Mouse (Mus musculus) hematopoietic stem cell, adult 5-6 weeks (primary cell): Measurements from ENCODE around the gene Hps1. TPM values are rescaled to one million over a fixed set of nuclear protein-coding genes. Genes with fewer than 3 reads are reported as not detected.

Source experiments
- ATAC-seq, 2 experiments: fragments of 125-278 bp in 1 of 2; replicated peaks in 1 of 2; 2 replicates each; pipeline ENCODE4 v1.8.0; 2016 to 2017; ENCODE audit warnings: inconsistent platforms in 2 of 2, mild to moderate bottlenecking in 2 of 2, moderate number of reproducible peaks in 2 of 2, low read depth in 1 of 2, moderate TSS enrichment in 1 of 2; ENCODE audit not compliant: low FRiP score in 2 of 2, poor library complexity in 2 of 2, severe bottlenecking in 2 of 2, insufficient read depth in 1 of 2, low TSS enrichment in 1 of 2
- total RNA-seq: library from RNA; stranded (forward); fragments of 172-1452, 232-1000 nt; gene quantifications from 2 replicates; pipeline ENCODE4 v1.2.3, GENCODE M21; 2017

Gene Hps1
- total RNA-seq, 1 experiment from 2014 or later, result 32.6 TPM

- ATAC-seq, result no peak
Observed at GRCm38 (mm10) chr19:42734982-42735381, 44.8 kb downstream of the Hps1 start.

GRCm38 (mm10) chr19:42727424-42727823 lies 52.4 kb downstream of the Hps1 start:
- ATAC-seq, result peak in 1 of 2 experiments; percentile 18; a peak in 1 of 4 replicates

GRCm38 (mm10) chr19:42726766-42727165 lies 53.0 kb downstream of the Hps1 start:
- ATAC-seq, result no peak

- ATAC-seq, result no peak
Observed at GRCm38 (mm10) chr19:42725973-42726350, 53.8 kb downstream of the Hps1 start.

GRCm38 (mm10) chr19:42725056-42725972 lies 54.5 kb downstream of the Hps1 start:
- ATAC-seq, result peak; percentile 79 to 80

- ATAC-seq, result no peak
Observed at GRCm38 (mm10) chr19:42723302-42723701, 56.5 kb downstream of the Hps1 start.

GRCm38 (mm10) chr19:42722500-42722899 lies 57.3 kb downstream of the Hps1 start:
- ATAC-seq, result no peak

- ATAC-seq, result no peak
Observed at GRCm38 (mm10) chr19:42718101-42718500, 61.7 kb downstream of the Hps1 start.

- no peak for ATAC-seq
Observed at GRCm38 (mm10) chr19:42717668-42718067, 62.1 kb downstream of the Hps1 start.

GRCm38 (mm10) chr19:42716507-42716906 lies 63.3 kb downstream of the Hps1 start:
- ATAC-seq, result no peak

- no peak for ATAC-seq
Observed at GRCm38 (mm10) chr19:42713770-42714169, 66.0 kb downstream of the Hps1 start.

Other genes starting within 250 kb of the Hps1 start
- gene Loxl4, start 167.2 kb downstream of the Hps1 start, total RNA-seq, result not detected in 2 replicates
- 0.69 TPM in 1 of 2 replicates, not detected in the other for gene Pyroxd2, start 27.2 kb downstream of the Hps1 start, total RNA-seq